Mouse (Mus musculus): ENCODE results near the gene Krtap16-1. TPM values are rescaled to one million over a fixed set of nuclear protein-coding genes. Genes with fewer than 3 reads are reported as not detected.

The Krtap16-1 gene
- polyA plus RNA-seq, 1 experiment from 2014 or later = not detected

DNA sequence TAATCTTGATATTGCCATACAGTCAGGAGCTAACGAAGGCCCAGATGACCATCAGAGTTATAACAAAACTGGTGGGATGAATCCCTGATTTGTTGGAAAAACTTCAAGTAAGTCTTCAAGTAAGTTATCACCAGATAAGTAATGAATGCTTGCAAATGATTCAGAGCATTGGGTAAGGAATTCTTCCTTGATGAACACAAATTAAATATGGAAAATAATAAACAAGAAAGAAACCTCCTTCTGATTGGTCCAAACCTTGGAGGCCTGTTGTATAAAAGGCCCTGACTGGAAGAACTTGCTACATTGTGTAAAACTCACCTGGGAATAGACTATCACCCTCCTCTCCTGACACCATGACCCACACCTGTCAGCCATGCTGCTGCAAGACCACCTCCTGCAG, 50.4 kb downstream of the Krtap16-1 start, which contains the start of gene Krtap31-2:
Gene Krtap31-2, plus strand, starts transcription at position 301 of the 400 bp plus-strand sequence.
- DNase-seq (ENCODE audit: low spot score) = no peak
- Histone ChIP-seq H3K27me3 (ENCODE audit: low read depth, poor library complexity, severe bottlenecking) (no peaks in the 10 kb centered on the region), H3K27ac (replicated peaks) (no peak within 1 kb of the TSS), H3K36me3 (no peaks in the 10 kb centered on the region), H3K4me1 (no peaks in the 10 kb centered on the region), H3K4me3 (no peak within 1 kb of the TSS), H3K9me3 (replicated peaks) (no peaks in the 10 kb centered on the region)
- 89% methylated on average over 1 of the region's 1 CpGs for whole genome bisulfite sequencing

Other genes starting within 250 kb of the Krtap16-1 start
- gene Gm11595, start 213.7 kb downstream of the Krtap16-1 start, polyA plus RNA-seq (2016; fragmentation: Nextera tagmentation; extraction: Ambion mirVana) = not detected in 2 replicates
- gene Krtap4-8, start 205.9 kb downstream of the Krtap16-1 start, polyA plus RNA-seq (2016; fragmentation: Nextera tagmentation; extraction: Ambion mirVana) = not detected in 2 replicates
- gene Krtap4-9, start 201.4 kb downstream of the Krtap16-1 start, polyA plus RNA-seq (2016; fragmentation: Nextera tagmentation; extraction: Ambion mirVana) = not detected in 2 replicates
- not detected in 2 replicates for gene Gm11596, start 193.1 kb downstream of the Krtap16-1 start, polyA plus RNA-seq (2016; fragmentation: Nextera tagmentation; extraction: Ambion mirVana)
- gene Gm11569, start 187.7 kb downstream of the Krtap16-1 start, polyA plus RNA-seq (2016; fragmentation: Nextera tagmentation; extraction: Ambion mirVana) = not detected in 2 replicates
- gene Gm11554, start 182.2 kb downstream of the Krtap16-1 start, polyA plus RNA-seq (2016; fragmentation: Nextera tagmentation; extraction: Ambion mirVana) = not detected in 2 replicates
- not detected in 2 replicates for gene Krtap4-13, start 176.7 kb downstream of the Krtap16-1 start, polyA plus RNA-seq (2016; fragmentation: Nextera tagmentation; extraction: Ambion mirVana)
- not detected in 2 replicates for gene Gm11564, start 170.9 kb downstream of the Krtap16-1 start, polyA plus RNA-seq (2016; fragmentation: Nextera tagmentation; extraction: Ambion mirVana)
- gene 2300003K06Rik, start 148.5 kb downstream of the Krtap16-1 start, polyA plus RNA-seq (2016; fragmentation: Nextera tagmentation; extraction: Ambion mirVana) = not detected in 2 replicates
- not detected in 2 replicates for gene Krtap4-16, start 135.0 kb downstream of the Krtap16-1 start, polyA plus RNA-seq (2016; fragmentation: Nextera tagmentation; extraction: Ambion mirVana)
- gene Gm11568, start 128.7 kb downstream of the Krtap16-1 start, polyA plus RNA-seq (2016; fragmentation: Nextera tagmentation; extraction: Ambion mirVana) = not detected in 2 replicates
- not detected in 2 replicates for gene Gm11559, start 122.1 kb downstream of the Krtap16-1 start, polyA plus RNA-seq (2016; fragmentation: Nextera tagmentation; extraction: Ambion mirVana)
- gene Krtap9-1, start 113.2 kb downstream of the Krtap16-1 start, polyA plus RNA-seq (2016; fragmentation: Nextera tagmentation; extraction: Ambion mirVana) = not detected in 2 replicates
- not detected in 2 replicates for gene Gm11567, start 107.4 kb downstream of the Krtap16-1 start, polyA plus RNA-seq (2016; fragmentation: Nextera tagmentation; extraction: Ambion mirVana)
- gene Krtap31-1, start 78.7 kb downstream of the Krtap16-1 start, polyA plus RNA-seq (2016; fragmentation: Nextera tagmentation; extraction: Ambion mirVana) = not detected in 2 replicates
- gene Gm11565, start 71.8 kb downstream of the Krtap16-1 start, polyA plus RNA-seq (2016; fragmentation: Nextera tagmentation; extraction: Ambion mirVana) = not detected in 2 replicates
- gene Krtap31-2, start 50.3 kb downstream of the Krtap16-1 start, polyA plus RNA-seq (2016; fragmentation: Nextera tagmentation; extraction: Ambion mirVana) = not detected in 2 replicates
- gene Krtap9-5, start 38.1 kb downstream of the Krtap16-1 start, polyA plus RNA-seq (2016; fragmentation: Nextera tagmentation; extraction: Ambion mirVana) = not detected in 2 replicates
- not detected in 2 replicates for gene Krtap29-1, start 7.5 kb downstream of the Krtap16-1 start, polyA plus RNA-seq (2016; fragmentation: Nextera tagmentation; extraction: Ambion mirVana)
- not detected in 2 replicates for gene Krtap17-1, start 7.4 kb upstream of the Krtap16-1 start, polyA plus RNA-seq (2016; fragmentation: Nextera tagmentation; extraction: Ambion mirVana)
- not detected in 2 replicates for gene Krt33a, start 29.6 kb upstream of the Krtap16-1 start, polyA plus RNA-seq (2016; fragmentation: Nextera tagmentation; extraction: Ambion mirVana)
- gene Krt33b, start 43.3 kb upstream of the Krtap16-1 start, polyA plus RNA-seq (2016; fragmentation: Nextera tagmentation; extraction: Ambion mirVana) = not detected in 2 replicates
- not detected in 2 replicates for gene Krt34, start 55.0 kb upstream of the Krtap16-1 start, polyA plus RNA-seq (2016; fragmentation: Nextera tagmentation; extraction: Ambion mirVana)
- gene Krt31, start 64.0 kb upstream of the Krtap16-1 start, polyA plus RNA-seq (2016; fragmentation: Nextera tagmentation; extraction: Ambion mirVana) = not detected in 2 replicates
- not detected in 2 replicates for gene Krt32, start 101.6 kb upstream of the Krtap16-1 start, polyA plus RNA-seq (2016; fragmentation: Nextera tagmentation; extraction: Ambion mirVana)
- gene Krt35, start 109.6 kb upstream of the Krtap16-1 start, polyA plus RNA-seq (2016; fragmentation: Nextera tagmentation; extraction: Ambion mirVana) = not detected in 2 replicates
- gene Krt36, start 119.0 kb upstream of the Krtap16-1 start, polyA plus RNA-seq (2016; fragmentation: Nextera tagmentation; extraction: Ambion mirVana) = not detected in 2 replicates
- not detected in 2 replicates for gene Krt13, start 135.0 kb upstream of the Krtap16-1 start, polyA plus RNA-seq (2016; fragmentation: Nextera tagmentation; extraction: Ambion mirVana)
- 0.74 and 1.8 TPM in 2 replicates for gene Krt15, start 149.3 kb upstream of the Krtap16-1 start, polyA plus RNA-seq (2016; fragmentation: Nextera tagmentation; extraction: Ambion mirVana)
- 5.9 and 6.3 TPM in 2 replicates for gene Krt19, start 162.1 kb upstream of the Krtap16-1 start, polyA plus RNA-seq (2016; fragmentation: Nextera tagmentation; extraction: Ambion mirVana)
- gene Krt9, start 206.6 kb upstream of the Krtap16-1 start, polyA plus RNA-seq (2016; fragmentation: Nextera tagmentation; extraction: Ambion mirVana) = not detected in 2 replicates
- 1.0 and 1.2 TPM in 2 replicates for gene Krt14, start 221.0 kb upstream of the Krtap16-1 start, polyA plus RNA-seq (2016; fragmentation: Nextera tagmentation; extraction: Ambion mirVana)